Mouse (Mus musculus) right cerebral cortex, adult 18-20 months (tissue): Measurements from ENCODE around the gene Abcb4.
A peak's percentile ranks its signal among the peaks of the same experiment; 100 is the strongest.
"Not testable (repeated sequence)": the region's sequence is repeated elsewhere in the genome, so short reads cannot be mapped to it uniquely, and the experiment has no call there.

ENCODE experiments used
- DNase-seq: peaks from one replicate; pipeline ENCODE4 v3.0.0; 2022; ENCODE audit warnings: mixed read lengths

The Abcb4 gene

GRCm38 (mm10) chr5:8893300-8894103 lies at the start of gene Abcb4:
TSS of gene Abcb4 (plus strand) at chr5:8893717.
- peak; percentile 76 for DNase-seq

DNA sequence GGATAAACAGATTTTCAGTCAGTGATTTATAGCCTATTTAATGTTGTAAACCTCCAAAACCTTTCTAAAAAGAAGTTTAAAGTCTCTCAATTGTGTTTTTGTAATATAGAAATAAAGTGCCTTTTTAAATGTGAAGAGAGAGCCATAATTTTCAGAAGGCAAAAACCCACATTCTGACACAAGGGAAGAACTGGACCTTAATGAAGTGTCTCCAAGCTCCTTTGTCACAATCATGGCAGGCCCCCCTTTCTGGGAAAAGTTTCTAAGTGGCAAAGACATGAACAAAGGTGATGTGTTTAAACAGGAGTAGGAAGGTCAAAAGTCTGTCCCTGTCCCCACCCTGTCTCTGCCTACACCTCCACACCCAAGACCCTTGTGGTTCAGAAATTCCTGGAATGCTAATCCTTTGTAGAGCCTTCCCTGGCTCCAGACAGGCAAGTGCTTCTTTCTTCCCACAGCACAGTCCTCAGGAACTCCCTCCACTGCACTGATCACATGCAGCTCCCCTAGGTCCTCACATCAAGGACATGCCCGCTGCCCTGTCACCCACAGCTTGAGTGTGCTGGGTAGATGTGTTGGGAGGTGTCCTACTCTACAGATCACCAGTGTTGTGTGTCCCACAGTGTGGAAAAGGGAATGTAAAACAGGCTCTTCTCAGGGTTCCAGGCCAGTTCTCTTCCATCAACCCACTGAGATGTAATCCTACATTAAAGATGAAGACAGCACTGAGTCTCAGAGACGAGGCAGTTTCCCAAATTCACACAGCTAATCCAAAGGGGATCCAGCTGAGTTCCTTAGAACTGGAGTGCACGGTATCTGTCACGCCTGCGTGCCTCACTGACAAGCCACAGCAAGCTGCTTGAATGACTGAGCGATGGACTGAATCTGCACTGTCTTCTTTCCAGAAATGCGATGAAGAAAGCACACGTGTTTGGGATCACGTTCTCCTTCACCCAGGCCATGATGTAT lies 44.6 kb upstream of the Abcb4 start:
- DNase-seq: not testable (repeated sequence)

DNA sequence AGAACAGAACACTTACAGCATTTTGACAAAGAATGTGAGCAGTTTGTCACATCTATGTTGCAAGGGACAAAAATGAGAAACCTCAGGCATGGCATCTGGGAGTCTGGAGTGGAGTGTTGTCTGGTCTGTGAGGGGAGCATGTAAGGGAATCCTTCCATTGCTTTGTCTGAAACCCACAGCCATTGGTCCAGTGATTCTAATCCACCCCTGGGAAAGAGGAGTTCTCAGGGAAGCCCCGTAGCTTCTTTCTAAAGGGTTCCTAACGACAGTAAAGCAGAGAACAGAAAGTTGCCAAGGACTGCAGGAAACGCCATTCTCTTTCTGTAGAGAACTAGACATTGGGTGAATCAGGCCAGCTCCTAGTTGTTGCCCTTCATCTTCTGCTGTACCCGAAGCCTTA lies 42.7 kb upstream of the Abcb4 start:
- no peak for DNase-seq

DNA sequence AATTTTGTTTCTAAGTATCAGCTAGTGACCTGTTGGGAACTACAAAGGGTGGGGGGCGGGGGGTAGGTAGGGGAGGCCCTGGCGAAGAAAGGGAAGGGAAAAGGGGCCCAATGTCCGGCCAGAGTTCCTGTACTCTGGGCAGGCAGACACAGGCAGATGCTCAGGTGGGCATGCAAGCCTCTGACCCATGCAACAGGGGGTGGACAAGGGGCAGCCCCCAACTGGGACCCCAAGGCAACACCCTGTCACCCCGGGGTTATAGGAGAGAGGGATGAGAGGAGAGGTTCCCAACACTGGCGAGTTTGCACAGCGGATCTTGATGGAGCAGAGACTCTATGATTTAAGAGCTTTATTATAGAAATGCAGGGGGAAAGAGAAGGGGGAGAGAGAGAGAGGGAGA lies 36.3 kb upstream of the Abcb4 start:
- DNase-seq: no peak

DNA sequence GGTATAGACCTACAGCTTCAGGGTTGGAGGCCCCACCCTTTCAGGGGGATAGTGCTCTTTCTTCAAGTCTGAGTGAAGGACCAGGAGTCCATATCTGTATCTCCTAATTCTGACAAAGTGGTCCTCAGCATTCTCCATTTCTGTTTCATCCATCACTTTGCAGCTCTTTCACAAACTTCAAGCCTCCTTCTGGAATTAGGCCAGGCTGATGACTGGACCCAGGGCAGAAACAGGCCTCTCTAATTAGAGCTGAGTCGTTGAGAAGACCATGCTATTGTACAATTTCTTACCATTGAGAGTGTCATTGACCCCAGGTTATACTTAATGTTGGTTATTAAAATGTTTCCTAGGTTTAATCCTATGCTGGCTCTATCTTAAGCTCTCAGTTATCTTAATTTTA lies 31.7 kb upstream of the Abcb4 start:
- DNase-seq: no peak

DNA sequence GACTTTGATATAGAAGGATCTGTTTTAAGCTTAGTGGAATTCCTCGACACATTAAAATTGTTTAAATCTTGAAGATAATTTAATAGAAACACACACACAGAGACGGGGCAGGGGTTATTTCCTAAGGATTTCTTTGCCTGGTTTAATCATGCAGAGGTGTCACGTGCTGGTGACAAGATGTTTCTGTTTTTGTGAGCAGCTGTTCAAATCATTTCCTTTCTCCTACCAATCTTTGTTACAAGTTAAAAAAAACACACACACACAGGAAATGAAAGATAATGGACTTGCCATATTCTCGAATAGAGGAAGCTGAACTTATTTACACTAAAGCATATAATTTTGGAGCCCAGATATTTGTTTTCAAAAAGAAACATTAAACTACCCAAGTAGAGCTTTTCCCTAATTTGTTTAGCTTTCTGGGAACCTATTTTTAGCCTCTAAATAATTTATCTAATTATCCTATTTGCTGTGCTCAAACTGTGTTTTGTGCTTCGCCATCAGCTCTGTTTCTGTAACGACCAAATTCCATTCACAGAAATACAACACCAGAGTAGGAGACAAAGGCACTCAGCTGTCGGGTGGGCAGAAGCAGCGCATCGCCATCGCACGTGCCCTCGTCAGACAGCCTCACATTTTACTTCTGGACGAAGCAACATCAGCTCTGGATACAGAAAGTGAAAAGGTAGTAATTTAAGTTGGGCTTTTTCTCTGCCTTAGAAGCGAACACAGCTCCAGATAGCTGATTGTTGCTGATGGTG lies 29.8 kb upstream of the Abcb4 start:
- no peak for DNase-seq

- DNase-seq: not testable (repeated sequence)
Observed at GRCm38 (mm10) chr5:8865630-8866029, 27.9 kb upstream of the Abcb4 start.

DNA sequence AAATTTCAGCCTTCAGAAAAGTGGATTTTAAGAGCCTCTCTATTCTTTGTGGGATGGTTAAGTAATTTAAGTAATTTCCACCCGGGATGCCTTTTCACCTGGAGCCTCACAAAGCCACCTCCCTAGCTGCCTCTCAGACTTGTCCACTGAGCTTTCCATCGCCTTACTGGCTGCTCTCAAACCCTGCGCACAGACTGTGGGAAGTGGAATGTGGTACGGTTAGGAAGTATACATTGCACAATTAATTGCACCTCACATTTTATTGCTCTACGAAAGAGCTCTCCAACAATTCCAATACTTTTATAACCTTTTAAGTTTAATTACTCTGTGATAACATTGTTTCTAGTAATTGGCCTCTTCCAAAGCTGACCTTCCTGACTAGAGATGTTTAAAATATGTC lies 27.2 kb upstream of the Abcb4 start:
- DNase-seq: no peak

- DNase-seq: no peak
Observed at GRCm38 (mm10) chr5:8868019-8868418, 25.5 kb upstream of the Abcb4 start.

DNA sequence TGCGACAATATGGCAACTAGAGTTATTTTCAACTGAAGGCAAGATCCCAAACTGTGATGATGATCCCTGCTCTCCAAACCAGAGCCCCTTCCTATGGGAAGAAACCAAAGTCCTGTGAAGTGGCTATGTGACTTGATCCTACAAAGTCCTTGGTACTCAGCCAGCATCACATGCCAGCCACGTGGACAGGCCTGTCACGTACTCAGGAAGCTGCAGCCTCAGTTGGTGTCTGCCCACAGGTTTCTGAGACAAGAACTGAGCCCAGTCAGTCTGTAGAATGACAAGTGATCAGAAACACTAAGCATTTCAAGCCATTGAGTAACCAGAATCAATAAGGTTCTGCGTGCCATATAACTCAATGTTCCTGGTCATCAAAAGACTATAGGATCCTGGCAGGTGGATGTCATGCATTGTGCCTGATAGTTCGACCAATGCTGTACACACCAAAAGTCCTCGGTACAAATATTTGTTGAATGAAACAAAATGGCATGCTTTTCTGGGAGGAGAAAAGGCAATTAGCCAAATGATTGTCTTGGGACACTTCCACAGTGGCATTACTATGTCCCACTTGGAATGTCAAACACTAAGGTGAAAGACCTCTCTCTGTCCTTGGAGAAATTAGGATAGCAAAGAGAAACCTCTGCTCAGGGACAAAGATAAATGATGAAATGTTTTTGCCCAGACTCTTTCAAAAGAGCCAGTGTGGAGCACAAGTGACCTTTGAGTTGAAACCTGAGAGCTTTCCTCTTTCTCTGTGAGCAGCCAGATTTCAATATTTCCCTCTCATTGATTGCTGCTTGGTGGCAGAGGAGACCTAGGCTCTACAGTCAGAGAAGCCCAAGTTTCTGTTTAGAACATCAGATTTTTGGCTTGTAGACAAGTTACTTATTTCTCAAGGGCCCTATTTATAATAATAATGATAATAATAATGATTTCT lies 20.3 kb upstream of the Abcb4 start:
- no peak for DNase-seq

- no peak for DNase-seq
Observed at GRCm38 (mm10) chr5:8877086-8877485, 16.4 kb upstream of the Abcb4 start.

DNA sequence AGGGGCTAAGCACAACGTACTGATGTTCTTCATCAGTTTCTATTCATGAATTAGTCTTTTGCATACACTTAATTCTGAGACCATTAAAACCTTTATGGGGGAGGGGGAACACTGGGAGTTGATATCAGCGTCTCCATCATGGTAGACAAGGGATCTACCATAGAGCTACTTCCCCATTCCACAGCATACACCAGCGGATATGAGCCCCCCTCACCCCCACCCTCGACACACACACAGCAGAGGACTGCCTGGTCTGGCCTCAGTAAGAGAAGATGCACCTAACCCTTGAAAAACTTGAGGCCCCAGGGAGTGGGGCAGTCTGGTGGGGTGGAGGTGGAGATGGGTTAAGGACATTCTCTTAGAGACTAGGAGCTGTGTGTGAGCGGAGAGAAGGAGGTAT lies 15.7 kb upstream of the Abcb4 start:
- no peak for DNase-seq

DNA sequence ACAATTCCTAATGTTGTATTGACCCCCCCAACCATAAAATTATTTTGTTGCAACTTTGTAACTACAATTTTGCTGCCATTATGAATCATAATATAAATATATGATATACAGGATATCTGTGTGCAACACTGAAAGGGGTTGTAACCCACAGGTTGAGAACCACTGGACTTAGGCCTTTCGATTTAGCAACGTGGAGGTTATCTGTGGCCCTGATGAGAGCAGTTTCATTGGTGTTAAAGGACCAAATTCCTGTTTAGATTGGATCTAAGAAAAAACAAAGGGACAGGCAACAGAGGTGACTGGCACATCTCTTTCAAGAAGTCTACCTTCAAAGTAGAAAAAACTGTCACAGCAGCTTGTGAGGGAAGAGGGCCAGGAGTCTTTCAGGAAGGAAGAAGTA lies 7.7 kb upstream of the Abcb4 start:
- DNase-seq: no peak

DNA sequence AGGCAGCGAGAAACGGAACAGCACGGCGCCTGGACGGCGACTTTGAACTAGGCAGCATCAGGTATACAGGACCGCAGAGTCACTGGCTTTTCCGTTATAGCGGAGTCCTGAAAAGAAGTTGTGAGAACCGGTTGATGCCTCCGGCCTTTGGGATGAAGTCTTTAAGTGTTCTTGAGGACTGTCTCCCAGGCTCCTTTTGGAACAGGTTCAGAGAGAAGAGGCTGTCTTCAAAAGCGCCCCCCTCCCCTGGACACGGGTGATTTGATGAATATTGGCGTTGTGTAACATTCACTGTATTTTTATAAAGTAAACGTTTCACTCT lies 548 bp downstream of the Abcb4 start:
- no peak for DNase-seq

DNA sequence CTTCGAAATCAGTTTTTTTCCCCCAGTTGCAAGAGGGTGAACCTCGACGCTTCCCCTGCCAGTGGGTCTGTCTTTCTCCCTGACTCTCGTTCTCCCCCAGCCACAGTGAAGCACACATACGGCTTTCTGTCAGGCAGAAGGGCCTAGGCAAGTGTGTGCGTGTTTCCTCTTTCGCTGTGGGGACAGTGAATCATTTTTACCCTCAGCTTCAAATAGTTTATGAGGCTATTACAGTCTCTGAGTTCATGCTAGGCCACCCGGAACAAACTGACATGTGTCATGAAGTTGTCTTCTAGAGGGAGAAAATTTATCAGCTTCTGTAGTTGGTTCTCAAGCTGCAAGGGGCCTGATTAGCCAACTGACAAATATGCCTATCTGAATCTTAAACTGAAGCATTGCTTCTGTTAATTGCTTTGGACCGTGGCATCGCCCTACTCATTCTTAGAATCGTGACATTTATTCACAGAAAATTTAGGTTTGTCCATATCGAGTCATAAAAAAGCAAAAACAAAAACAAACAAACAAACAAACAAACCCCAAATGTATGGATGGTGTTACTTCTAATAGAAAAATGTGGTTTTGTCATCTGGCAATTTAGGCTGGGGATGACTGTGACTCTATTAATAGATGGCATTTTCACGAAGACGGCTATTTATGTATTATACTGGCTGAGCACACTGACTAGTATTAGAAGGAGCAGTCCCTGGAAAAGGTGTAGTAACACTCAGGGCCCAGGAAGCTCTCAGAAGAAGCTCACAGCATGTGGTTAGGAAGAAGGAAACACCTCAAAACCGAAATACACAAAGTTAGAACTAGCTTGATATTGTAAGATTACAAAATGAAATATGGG lies 1.3 kb downstream of the Abcb4 start:
- no peak for DNase-seq

GRCm38 (mm10) chr5:8896198-8896597 lies 2.7 kb downstream of the Abcb4 start:
- no peak for DNase-seq

DNA sequence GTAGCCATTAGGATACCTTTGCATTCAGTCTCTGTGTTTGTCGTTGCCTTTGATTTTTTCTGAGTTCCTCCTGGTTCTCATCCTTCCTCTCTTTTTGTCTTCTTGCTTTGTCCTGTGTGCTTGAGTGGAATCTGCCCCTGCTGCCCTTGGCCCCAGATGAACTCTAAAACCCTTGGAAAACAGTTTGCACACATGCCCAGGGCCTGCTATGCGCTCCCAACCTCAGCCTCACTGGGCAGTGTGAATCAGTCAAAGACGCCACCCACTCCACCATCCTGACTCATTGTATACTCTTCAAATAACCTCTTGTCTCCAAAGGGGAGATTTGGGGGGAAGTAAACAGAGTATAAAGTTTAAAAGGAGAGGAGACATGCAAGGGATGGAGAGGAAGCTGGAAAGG lies 4.7 kb downstream of the Abcb4 start:
- no peak for DNase-seq

GRCm38 (mm10) chr5:8901001-8901400 lies 7.5 kb downstream of the Abcb4 start:
- DNase-seq: no peak

DNA sequence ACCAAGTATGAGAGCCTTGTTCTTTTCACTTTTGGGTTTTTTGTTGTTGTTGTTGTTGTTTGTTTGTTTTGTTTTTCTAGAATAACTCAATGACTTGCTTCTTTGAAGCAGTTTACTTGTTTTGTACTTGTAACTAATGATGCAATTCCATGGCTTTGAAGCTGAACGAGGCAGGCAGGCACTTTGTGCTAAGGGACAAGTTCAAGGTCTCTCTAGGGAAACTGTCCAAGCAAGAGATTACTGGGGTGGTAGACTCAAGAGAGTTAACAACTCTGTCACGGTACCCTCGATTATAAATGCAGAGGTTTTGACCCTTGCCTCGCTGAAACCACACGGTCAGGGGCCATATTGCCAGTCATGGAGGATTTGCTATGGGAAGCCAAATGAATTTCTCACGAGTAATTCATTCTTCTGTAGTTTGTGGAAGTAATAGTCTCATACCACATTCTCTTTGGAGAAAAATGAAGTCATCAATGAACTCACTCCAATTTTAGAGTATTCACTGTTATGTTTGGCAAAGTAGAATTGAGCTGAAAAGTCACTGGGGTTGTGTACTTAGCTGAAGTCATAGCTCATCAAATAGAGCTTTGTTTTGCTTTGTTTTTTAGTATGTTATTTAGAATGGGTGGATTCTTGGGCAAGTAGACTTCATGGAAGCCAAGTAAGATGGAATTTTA lies 8.8 kb downstream of the Abcb4 start:
- no peak for DNase-seq

DNA sequence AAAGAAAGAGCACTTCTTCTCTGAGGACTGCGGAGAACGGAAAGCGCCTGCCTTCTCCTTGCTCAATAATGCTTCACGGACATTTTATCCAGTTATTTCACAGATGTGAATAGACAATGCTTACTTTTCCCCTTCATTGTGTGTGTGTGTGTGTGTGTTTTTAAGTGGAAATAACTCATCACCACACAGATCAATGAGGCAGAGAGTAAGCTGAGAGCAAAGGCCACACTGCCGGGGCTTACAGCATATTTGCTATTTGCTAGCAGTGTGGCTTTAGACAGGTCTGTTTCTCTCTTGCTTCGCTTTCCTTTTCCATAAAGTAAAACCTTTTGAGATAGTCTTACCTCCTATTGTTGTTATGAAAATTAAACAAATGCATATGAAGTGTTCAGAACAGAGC lies 11.0 kb downstream of the Abcb4 start:
- DNase-seq: no peak
